Mouse (Mus musculus): Measurements from ENCODE around the gene Hnf4a. TPM values are rescaled to one million over a fixed set of nuclear protein-coding genes. Genes with fewer than 3 reads are reported as not detected.

Hnf4a gene
- polyA plus RNA-seq, 1 experiment: not detected

DNA sequence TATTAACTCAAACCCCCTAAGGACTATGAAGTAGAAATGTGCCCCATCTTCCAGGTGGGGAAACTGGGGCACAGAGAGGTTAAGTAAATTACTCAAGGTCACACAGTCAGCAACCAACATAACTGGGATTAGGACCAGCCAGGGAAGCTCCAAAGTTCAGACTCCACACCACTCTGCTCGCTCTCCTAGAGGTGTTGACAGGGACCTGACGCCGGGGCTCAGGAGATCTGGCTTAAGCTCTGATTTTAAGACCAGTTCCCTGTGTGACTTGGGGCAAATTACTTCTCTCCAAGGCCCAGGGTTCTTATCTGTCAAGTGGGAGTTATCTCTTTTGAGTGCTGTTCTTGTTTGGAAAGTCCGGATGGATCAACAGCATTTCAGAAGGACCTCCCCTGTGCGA is 52.6 kb downstream of the Hnf4a start:
- no peak for TF ChIP-seq GATA1 (IDR thresholded peaks at IDR 0.05; ENCODE audit: low read length)

- no peak for TF ChIP-seq GATA1 (IDR thresholded peaks at IDR 0.05; ENCODE audit: low read length)
Measured at GRCm38 (mm10) chr2:163560247-163560646, 53.6 kb downstream of the Hnf4a start.

DNA sequence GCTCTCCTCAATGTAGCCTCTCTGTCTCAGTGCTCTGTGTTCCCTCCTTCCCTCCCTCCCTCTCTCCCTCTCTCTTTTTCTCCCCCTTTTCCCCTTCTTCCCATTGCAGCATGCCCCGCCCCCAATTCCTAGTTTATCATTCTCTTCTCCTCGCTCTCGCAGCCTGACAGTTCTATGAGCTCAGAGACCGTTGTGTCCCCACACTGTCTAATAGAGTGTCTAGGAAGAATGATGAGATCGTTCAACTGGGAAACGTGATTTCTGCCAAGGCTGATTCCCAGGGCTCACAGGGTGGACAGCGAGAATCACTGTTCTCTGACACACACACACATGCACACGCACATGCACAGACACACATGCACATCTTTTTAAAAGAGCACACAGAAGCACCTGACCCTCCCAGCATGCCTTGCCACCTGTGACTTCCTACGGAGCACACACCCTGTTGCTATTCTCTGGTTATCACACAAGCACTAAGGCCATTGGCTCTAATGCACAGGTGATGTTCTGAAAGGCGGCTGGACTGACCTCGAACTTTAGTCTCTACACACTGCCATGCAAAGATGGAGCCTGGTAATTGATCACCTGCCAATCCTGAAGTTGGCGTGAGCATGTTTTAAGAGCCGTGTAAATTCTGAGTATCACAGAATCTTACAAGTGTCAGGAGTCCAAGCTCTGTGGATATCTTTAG is 54.8 kb downstream of the Hnf4a start:
- TF ChIP-seq GATA1 (IDR thresholded peaks at IDR 0.05; ENCODE audit: low read length): no peak

- no peak for TF ChIP-seq GATA1 (IDR thresholded peaks at IDR 0.05; ENCODE audit: low read length)
Measured at GRCm38 (mm10) chr2:163564646-163565045, 58.0 kb downstream of the Hnf4a start.

GRCm38 (mm10) chr2:163574321-163574720 is 67.7 kb downstream of the Hnf4a start:
- no peak for TF ChIP-seq GATA1 (IDR thresholded peaks at IDR 0.05; ENCODE audit: low read length)

DNA sequence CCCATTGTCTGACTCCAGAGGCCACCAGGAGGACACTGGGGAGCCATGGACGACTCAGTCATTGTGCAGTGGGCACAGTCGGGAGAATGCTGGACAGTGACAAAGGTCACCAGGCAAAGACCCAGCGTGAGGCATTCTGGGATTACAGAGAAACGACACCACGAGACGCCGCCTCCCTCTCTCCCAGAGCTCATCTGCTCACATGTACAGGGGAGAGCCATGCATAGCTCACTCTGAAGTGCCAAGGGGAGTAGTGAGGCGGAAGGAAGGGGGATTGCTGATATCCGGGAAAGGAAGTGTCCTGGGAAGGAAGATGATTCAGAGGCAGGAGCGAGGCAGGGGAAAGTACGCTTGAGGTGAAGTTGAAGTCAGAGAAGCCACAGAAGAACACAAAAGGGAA is 68.6 kb downstream of the Hnf4a start:
- TF ChIP-seq GATA1 (IDR thresholded peaks at IDR 0.05; ENCODE audit: low read length): no peak

GRCm38 (mm10) chr2:163577986-163578385 is 71.4 kb downstream of the Hnf4a start:
- no peak for TF ChIP-seq GATA1 (IDR thresholded peaks at IDR 0.05; ENCODE audit: low read length)

DNA sequence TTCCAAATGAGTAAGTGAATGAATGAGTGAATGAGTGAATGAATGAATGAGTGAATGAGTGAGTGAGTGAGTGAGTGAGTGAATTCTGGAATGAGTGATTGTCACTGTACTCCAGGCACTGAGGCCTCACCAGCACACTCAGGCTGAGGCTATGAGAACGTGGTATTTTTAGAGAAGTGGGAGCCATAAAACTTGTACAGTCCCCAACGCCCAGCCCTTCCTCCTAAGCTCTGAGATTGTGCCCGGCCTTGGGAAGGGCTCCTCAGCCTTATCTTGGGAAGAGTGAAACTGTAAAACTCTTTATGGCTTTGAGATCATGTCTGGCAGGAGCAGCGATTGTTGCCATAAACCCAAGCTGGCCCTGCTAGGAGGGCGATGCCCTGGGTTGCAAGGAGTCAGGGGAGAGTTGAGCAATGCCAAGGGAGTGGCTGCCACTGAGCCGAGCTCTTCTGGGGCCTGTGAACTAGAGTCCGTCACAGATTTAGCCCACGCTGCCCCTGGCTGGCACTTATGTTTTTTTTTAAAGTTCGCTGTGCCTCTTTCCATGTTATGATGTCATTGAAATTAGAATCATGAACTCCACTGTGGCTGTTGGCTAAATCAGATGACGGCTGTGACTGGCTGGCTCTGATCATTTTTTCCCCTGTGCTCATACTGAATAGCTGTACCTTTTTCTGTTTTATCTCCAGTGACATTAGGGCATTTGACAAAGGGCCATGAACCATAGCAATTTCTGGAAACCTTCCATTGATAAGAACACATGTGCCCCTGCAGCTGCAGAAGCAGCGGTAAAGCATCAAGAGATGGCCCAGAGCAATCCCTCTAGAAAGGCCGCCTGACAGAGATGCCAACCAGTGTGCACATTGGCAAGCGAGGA is 73.7 kb downstream of the Hnf4a start:
- no peak for TF ChIP-seq GATA1 (IDR thresholded peaks at IDR 0.05; ENCODE audit: low read length)

DNA sequence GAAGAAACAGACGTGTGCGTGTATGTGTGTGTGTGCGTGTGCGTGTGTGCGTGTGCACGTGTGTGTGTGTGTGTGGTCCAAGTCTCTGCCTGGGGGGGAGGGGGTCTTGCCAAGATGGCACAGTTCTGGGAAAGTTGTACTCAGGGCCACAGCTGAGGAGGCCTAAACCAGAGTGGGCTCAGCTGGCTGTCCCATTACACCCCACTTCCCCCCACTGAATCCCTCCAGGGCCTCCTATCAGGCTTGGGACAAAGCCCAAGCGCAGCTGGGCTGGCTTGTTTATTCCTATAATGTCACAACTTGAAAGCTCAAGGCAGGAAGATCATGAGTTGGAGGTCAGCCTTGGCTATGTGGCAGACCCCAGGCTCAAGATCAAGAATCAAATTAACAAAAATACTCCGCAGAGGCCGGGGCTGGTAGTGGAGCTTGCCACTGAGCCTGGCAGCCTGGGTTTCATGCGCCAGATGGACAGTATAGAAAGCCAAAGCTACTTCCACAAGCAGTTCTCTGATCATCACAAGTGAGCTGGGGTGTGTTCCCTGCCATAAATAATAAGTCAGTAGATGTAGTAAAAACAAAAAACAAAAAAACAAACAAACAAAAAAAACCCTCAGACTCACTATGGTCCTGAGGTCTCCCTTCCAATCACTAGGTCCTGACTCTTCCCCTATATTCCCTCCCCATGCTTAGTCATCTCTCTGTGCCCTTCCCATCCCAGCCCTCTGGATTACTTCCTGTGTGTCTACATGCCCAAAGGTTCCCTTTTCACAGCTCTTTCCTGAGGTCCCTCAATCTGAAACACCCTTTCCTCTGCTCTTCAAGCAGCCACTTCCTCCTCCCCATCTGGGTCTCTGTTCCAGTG is 76.8 kb downstream of the Hnf4a start:
- TF ChIP-seq GATA1 (IDR thresholded peaks at IDR 0.05; ENCODE audit: low read length): no peak

DNA sequence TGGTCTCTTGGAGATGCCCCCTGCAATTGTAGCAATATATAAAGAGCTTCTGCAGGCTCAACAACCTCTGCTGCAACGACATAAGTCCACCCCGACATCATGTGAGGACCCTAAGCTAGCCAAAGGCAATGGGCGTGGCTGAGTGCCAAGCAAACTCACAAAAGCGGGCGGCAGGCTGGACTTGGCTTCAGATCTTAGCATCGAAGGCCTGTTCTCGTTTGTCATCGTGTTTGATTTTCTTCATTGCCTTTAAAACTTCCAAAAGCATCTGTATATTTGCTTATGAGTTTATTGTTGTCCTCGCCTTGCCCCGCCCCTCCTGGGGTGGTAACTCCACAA is 77.4 kb downstream of the Hnf4a start:
- TF ChIP-seq GATA1 (IDR thresholded peaks at IDR 0.05; ENCODE audit: low read length): no peak

- no peak for TF ChIP-seq GATA1 (IDR thresholded peaks at IDR 0.05; ENCODE audit: low read length)
Measured at GRCm38 (mm10) chr2:163586384-163587261, 80.0 kb downstream of the Hnf4a start.

- no peak for TF ChIP-seq GATA1 (IDR thresholded peaks at IDR 0.05; ENCODE audit: low read length)
Measured at GRCm38 (mm10) chr2:163587506-163587905, 80.9 kb downstream of the Hnf4a start.

DNA sequence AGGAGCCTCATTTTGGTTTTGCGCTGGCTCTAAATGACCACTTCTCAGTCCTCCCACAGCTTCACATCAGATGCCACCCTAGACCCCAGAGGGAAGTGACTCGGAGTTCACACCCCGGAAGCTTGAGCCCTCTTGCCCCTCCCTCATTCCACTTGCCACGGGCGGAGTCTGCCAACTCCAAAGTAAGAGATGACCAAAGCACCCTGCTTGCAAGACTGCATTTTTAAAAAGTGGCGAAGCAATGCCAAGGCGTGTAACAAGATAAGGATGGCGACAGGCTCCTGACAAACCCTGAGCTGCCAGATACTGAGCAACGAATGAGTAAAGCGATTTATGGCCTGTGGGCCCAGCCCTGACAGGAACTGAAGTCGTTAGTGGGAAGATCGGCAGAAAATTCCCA is 83.6 kb downstream of the Hnf4a start:
- no peak for TF ChIP-seq GATA1 (IDR thresholded peaks at IDR 0.05; ENCODE audit: low read length)

DNA sequence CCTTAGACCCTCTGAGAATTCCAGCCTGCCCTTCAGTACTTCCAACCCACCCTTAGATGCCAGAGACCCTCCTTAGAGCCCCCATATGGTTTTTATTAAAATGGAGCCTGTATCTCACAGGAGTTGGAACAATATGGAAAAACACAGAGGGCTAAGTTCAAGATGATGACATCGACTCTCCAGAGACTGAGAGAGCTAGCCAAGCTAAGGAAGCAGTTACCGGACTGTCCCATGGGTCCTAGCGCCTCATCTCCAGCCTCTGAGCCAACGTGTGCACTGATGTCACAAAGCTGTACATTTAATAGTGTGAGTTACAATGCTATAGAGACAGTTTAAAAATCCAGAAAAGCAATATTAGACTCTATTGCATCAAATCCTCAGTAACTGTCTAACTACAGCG is 84.4 kb downstream of the Hnf4a start:
- TF ChIP-seq GATA1 (IDR thresholded peaks at IDR 0.05; ENCODE audit: low read length): no peak

DNA sequence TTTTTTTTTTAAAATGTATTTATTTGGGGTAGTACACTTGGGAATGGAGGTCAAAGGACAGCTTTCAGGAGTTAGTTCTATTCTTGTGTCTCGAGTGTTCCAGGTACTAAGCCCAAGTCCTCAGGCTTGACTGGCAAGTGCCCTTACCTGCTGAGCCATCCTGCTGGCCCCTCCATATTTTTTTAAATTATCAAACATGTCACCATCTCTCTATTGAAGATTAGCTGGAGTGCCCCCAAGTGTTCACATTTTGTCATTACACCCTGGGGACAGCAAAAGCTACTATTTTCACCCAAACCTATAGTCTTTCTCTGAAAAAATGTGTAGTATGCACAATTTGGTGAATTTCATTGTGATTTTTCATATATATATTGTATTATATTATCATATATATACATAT is 85.5 kb downstream of the Hnf4a start:
- TF ChIP-seq GATA1 (IDR thresholded peaks at IDR 0.05; ENCODE audit: low read length): no peak

All from G1E-ER4 (cell line).